Mouse (Mus musculus): ENCODE measurements around the gene Scyl2.
"Not testable (repeated sequence)": the region's sequence is repeated elsewhere in the genome, so short reads cannot be mapped to it uniquely, and the experiment has no call there.

The Scyl2 gene

GRCm38 (mm10) chr10:89686139-89686808 lies at the start of gene Scyl2:
TSS of gene Scyl2 (minus strand) at chr10:89686285.
- peak; percentile 90 for DNase-seq (ENCODE audit: low read depth, low spot score)

DNA sequence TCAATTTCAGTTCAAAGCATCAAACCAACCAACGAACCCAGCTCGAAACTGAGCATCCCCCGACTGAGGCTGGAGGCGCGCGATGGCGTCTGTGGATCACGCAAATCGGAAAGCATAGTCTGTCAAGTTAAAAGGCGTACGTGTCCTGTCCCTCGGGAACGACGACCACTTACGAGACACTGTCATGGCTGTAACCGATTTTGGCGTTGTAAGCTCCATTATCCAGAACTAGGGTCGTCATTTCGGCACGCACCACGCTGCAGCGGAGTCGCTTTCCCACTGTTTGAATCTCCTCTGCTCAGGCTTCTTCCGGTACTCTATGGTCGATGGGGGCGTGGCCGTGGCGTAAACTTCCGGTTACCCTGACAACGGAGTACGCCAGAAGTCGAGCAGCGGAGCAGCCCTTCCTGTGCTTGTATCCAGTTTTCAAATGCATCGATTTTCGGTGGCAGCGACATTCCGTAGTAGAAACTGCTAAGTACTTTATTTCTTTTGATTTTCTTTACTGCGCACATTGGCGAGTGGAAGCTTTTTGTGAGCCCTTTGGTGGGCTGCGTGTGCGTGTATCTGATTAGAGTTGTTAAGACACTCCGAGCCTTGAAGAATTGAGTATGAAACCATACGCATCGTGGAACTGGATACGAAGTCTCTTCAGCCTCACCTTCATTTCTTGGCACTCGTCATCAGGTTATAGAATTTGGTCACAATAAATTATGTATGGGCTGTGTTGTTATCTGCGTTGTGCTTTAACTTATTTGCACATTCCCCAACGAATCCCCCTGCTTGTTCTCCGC lies 46.1 kb upstream of the Scyl2 start, which contains the start of gene Actr6:
Gene Actr6 (minus strand): TSS at position 295 of the 794 bp plus-strand sequence.
- peak; percentile 88 for DNase-seq (ENCODE audit: low read depth, low spot score)

- no peak for DNase-seq (ENCODE audit: low read depth, low spot score)
Observed at GRCm38 (mm10) chr10:89731341-89731740, 45.3 kb upstream of the Scyl2 start.

- DNase-seq (ENCODE audit: low read depth, low spot score): no peak
Observed at GRCm38 (mm10) chr10:89730386-89730785, 44.3 kb upstream of the Scyl2 start.

GRCm38 (mm10) chr10:89722247-89723195 lies 36.4 kb upstream of the Scyl2 start:
- no peak for DNase-seq (ENCODE audit: low read depth, low spot score)

DNA sequence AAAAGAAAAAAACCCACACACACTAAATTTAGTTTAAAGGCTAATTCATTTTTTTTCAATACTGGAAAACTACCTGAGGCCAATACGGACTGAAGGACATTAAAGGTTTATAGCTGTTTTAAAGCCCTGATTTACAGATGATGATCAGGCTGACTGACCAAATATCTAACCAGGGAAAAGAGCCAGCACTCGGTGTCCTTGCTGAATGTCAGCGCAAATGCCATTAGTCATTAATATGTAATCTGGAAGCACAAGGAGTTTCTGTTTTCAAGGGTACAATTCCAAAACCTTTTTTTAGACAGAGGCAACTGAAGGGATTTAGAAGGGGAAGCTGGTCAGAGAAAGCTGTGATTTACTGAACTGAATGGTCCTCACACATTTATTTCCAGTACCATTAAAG lies 34.7 kb upstream of the Scyl2 start:
- DNase-seq (ENCODE audit: low read depth, low spot score): no peak

DNA sequence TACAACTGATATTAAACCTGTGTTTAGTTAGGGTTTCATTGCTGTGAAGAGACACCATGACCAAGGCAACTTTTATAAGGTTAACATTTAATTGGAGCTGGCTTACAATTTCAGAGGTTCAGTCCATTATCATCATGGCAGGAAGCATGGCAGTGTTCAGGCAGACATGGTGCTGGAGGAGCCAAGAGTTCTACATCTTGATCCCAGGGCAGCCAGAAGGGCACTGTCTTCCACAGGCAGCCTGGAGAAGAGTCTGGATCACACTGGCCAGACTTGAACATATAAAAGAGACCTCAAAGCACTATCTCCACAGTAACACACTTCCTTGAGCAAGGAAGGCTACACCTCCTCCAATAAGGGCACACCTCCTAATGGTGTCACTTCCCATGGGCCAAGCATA lies 34.2 kb upstream of the Scyl2 start:
- no peak for DNase-seq (ENCODE audit: low read depth, low spot score)

GRCm38 (mm10) chr10:89714910-89715309 lies 28.8 kb upstream of the Scyl2 start:
- no peak for DNase-seq (ENCODE audit: low read depth, low spot score)

- DNase-seq (ENCODE audit: low read depth, low spot score): no peak
Observed at GRCm38 (mm10) chr10:89708720-89709119, 22.6 kb upstream of the Scyl2 start.

DNA sequence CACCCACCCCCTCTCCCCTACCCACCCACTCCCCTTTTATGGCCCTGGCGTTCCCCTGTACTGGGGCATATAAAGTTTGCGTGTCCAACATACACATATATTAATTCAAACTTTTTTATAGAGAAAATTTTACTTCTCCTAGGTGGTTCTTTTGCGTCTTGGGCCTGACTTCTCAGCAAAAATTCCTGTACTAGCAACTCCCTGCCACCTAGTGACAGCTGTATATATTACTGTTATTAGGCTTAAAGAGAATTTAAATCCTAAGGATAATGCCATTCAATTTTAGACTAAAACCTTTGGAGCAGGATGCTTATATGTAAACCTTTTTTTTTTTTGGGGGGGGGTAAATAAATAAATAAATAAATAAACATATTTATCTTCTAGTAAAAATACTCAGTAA lies 21.3 kb upstream of the Scyl2 start:
- DNase-seq (ENCODE audit: low read depth, low spot score): no peak

GRCm38 (mm10) chr10:89703042-89703441 lies 17.0 kb upstream of the Scyl2 start:
- DNase-seq (ENCODE audit: low read depth, low spot score): no peak

- no peak for DNase-seq (ENCODE audit: low read depth, low spot score)
Observed at GRCm38 (mm10) chr10:89697956-89698355, 11.9 kb upstream of the Scyl2 start.

DNA sequence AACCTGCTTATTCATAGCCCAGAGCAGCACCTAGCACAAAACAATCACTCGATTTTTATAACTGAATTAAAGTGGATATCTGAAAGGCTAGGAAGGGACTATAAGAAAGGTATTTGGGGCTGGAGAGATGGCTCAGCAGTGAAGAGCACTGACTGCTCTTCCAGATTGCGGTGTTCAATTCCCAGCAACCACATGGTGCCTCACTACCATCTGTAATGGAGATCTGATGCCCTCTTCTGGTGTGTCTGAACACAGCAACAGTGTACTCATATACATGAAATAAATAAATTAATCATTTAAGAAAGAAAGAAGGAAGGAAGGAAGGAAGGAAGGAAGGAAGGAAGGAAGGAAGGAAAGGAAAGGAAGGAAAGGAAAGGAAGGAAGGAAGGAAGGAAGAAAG lies 10.2 kb upstream of the Scyl2 start:
- not testable (repeated sequence) for DNase-seq (ENCODE audit: low read depth, low spot score)

DNA sequence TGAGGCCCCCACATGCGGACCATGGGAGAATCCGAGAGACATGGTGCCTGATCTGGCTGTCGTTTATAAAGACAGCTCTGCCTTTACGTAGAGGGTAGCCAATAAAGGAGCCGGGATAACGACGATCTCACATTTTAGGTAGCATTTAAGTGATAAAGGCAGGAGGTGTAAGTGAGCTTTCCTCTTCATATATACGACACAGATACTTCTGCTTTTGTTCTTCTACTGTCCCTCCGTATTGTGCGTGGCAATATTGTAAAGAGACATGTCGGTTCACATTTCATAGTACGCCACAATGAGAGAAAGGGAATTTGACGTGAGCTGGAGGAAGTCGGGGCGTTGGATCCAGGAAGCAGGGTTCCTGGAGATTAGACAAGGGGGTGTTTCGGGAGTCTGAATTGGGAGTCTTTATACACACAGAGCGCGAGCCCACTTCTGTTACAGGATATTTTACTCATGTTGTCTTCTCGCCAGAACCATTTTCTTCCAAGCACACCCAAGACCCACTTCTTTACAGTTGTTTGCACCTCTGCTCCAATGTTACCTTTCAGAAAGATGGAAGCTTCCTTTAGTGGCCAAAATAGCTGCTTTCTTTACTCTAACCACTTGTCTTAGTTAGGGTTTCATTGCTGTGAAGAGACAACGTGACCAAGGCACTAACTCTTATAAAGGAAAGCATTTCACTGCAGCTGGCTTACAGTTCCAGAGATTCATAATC lies 9.3 kb upstream of the Scyl2 start:
- no peak for DNase-seq (ENCODE audit: low read depth, low spot score)

DNA sequence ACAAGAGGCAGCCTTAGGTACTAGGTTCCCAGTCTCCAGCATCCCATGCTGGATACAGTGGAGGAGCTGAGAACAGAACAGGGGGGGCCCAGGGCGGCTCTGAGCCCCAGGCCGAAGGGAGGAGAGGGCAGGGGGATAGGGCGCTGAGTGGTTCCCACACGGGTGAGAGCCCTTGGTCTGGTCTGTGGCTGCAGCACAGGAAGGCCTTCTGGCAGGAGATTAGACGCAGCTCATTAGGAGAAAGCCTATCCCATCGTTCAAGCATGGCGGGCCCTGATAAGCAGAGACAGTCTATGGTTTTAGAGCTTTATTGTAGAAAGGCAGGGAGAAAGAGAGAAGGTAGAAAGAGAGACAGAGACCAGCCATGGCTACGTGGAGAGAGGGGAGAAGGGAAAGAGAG lies 3.9 kb upstream of the Scyl2 start:
- DNase-seq (ENCODE audit: low read depth, low spot score): no peak

DNA sequence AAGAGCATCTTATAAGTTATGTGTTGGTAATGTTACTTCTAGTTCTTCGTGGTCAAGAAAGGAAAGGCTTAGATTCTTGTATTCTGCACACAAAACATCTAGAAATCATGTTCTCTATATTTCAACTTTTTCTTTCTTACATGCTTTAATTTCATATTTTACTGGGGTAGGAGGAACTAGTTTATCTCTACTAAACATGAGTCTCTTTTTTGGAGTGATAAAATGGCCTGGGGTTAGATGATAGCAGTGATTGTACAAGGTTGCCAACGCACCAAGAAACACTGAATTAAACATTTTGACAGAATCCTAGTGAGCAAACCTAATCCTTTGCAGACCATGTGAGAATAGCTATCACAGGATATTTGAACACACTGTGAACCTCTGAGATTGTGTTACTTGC lies 1.4 kb upstream of the Scyl2 start:
- DNase-seq (ENCODE audit: low read depth, low spot score): no peak

- no peak for DNase-seq (ENCODE audit: low read depth, low spot score)
Observed at GRCm38 (mm10) chr10:89685391-89686138, 520 bp downstream of the Scyl2 start.

DNA sequence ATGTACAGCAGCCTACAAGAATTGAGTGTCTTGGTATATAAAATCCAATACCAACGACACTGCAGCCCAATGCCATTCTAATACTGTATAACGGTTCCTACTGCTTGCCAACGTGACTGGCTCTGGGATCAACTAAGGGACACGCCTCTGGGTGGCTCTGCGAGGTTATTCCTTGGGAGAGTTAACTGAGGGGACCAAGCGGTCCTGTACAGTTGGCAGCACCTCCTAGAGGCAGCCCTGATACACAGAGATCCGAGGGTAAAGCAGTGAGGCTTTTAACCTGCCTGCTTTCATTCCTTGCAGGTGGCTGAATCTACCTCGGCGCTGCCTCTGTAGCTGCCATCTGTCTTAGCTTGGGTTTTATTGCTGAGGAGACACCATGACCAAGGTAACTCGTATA lies 3.1 kb downstream of the Scyl2 start:
- DNase-seq (ENCODE audit: low read depth, low spot score): no peak

DNA sequence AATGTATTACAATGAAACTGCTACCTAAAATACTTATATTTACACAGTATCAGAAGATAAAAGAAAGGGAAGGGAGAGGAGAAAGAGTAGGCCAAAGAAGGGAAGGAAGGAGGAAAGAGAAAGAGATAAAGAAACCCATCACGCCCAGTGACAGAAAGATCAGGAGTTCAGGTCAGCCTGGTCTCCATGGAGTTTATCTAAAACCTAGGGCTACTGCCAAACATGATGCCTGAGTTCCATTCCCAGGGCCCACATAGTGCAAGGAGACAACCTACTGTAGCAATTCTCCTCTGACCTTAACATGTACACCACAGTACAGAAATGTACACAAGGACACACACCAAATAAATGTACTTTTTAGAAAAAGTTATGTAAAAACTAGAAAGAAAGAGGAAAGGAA lies 3.9 kb downstream of the Scyl2 start:
- DNase-seq (ENCODE audit: low read depth, low spot score): no peak

- no peak for DNase-seq (ENCODE audit: low read depth, low spot score)
Observed at GRCm38 (mm10) chr10:89681706-89682105, 4.4 kb downstream of the Scyl2 start.

GRCm38 (mm10) chr10:89680517-89680916 lies 5.6 kb downstream of the Scyl2 start:
- no peak for DNase-seq (ENCODE audit: low read depth, low spot score)

All from embryo, embryonic 11.5 days (tissue).